Comparison of ENCODE assay signal across 8 mouse cellular contexts in the genomic region with DNA sequence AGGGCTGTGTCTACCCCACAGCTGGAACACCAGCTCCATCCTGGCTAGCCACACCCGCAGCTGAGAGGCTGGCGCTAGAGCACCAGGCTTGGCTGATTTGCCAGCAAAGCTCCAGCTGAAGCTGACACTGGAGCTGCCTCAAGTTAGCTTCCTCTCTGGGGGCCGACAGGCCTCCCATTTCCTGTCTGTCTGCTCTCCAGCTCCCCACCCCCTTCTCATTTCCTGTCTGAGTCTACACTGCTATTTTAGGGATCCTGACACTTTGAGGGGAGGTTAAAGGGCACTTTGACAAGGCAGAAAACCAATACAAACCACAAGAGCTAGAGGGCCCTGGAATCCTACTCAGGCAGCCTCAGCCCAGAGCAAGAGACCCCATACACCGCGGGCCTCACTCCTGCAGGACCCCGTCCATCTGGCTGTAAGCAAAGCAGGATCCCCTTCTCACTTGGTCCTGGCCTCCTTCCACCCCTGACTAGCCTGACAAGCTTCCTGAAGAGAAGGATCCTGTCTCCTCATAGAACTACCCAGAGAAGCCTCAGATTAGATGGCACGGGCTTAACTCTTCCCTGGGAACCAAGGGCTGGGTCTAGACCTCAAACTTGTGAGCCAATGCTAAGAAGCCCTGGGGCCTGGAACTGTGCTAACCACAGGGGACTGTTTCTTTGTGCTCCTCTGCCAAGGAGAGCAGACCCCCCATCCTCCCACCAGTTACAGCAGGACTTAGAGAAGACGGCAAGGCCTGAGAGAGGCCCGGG. TPM values are rescaled to one million over a fixed set of nuclear protein-coding genes. Genes with fewer than 3 reads are reported as not detected.
A peak's percentile ranks its signal among the peaks of the same experiment; 100 is the strongest.
DNase-seq lines count a peak whose midpoint lies in the region; ATAC-seq and TF ChIP-seq lines count a peak whose summit lies in the region.

No protein-coding gene starts in this region.

- H3K4me1 ChIP-seq in embryonic facial prominence, embryonic 13.5 days = peaks cover 50% of the 10 kb centered on the region
- H3K4me1 ChIP-seq in heart, embryonic 13.5 days = peaks cover 93% of the 10 kb centered on the region
- H3K4me1 ChIP-seq in kidney, embryonic 15.5 days = peaks cover 85% of the 10 kb centered on the region
- peaks cover 73% of the 10 kb centered on the region for H3K4me1 ChIP-seq in lung, embryonic 15.5 days
- H3K4me1 ChIP-seq in olfactory bulb, adult 2 months (ENCODE audit: control insufficient read depth, insufficient read depth, low read length) = peaks cover 24% of the 10 kb centered on the region

- peak overlapping the region; percentile 61 for H3K9ac ChIP-seq in embryonic facial prominence, embryonic 13.5 days
- peak overlapping the region; percentile 70 for H3K9ac ChIP-seq in heart, embryonic 13.5 days
- H3K9ac ChIP-seq in kidney, embryonic 15.5 days = peak overlapping the region; percentile 15; the same call in 1 of the 2 replicates
- H3K9ac ChIP-seq in lung, embryonic 15.5 days = peak overlapping the region; percentile 7; the same call in 1 of the 2 replicates

- peak overlapping the region; percentile 37 for H3K4me2 ChIP-seq in embryonic facial prominence, embryonic 13.5 days
- peak overlapping the region; percentile 32 for H3K4me2 ChIP-seq in heart, embryonic 13.5 days
- peak overlapping the region; percentile 32 for H3K4me2 ChIP-seq in kidney, embryonic 15.5 days
- peak overlapping the region; percentile 38 for H3K4me2 ChIP-seq in lung, embryonic 15.5 days

- peak overlapping the region; percentile 98 for H3K27ac ChIP-seq in embryonic facial prominence, embryonic 13.5 days
- H3K27ac ChIP-seq in heart, embryonic 13.5 days (replicated peaks) = peak overlapping the region; percentile 95
- peak overlapping the region; percentile 96 for H3K27ac ChIP-seq in kidney, embryonic 15.5 days
- H3K27ac ChIP-seq in lung, embryonic 15.5 days = peak overlapping the region; percentile 98
- H3K27ac ChIP-seq in olfactory bulb, adult 2 months (ENCODE audit: insufficient read depth, low read depth, low read length) = peak overlapping the region; percentile 52

- 0 out of 2 replicates have a peak, but pooled peaks have one; percentile 25 for TF ChIP-seq POLR2A in olfactory bulb, adult 2 months (IDR thresholded peaks at IDR 0.05; ENCODE audit: insufficient read depth, low read depth, low read length)

- peaks cover 39% of the 10 kb centered on the region for H3K36me3 ChIP-seq in embryonic facial prominence, embryonic 13.5 days
- H3K36me3 ChIP-seq in heart, embryonic 13.5 days = peaks cover 44% of the 10 kb centered on the region
- H3K36me3 ChIP-seq in kidney, embryonic 15.5 days = peaks cover 27% of the 10 kb centered on the region
- peaks cover 6% of the 10 kb centered on the region; the same call in 1 of the 2 replicates for H3K36me3 ChIP-seq in lung, embryonic 15.5 days

- TF ChIP-seq CTCF in olfactory bulb, adult 2 months (IDR thresholded peaks at IDR 0.05; ENCODE audit: insufficient read depth, low read depth, low read length) = no peak

- ATAC-seq in embryonic facial prominence, embryonic 13.5 days (ENCODE audit: insufficient number of reproducible peaks, insufficient read depth, low FRiP score, low TSS enrichment, low read depth) = peak; percentile 59
- ATAC-seq in heart, embryonic 13.5 days (ENCODE audit: extremely low read depth, insufficient number of reproducible peaks, low FRiP score, low TSS enrichment) = peak; percentile 59
- ATAC-seq in kidney, embryonic 15.5 days (replicated peaks; ENCODE audit: low FRiP score) = peak; percentile 91
- peak; percentile 94 for ATAC-seq in lung, embryonic 15.5 days (ENCODE audit: borderline replicate concordance, extremely low read depth, low FRiP score, low TSS enrichment)
- no peak for ATAC-seq in erythroblast, adult 5-6 weeks (replicated peaks; ENCODE audit: low FRiP score, poor library complexity, severe bottlenecking)

- no peaks in the 10 kb centered on the region for H3K27me3 ChIP-seq in embryonic facial prominence, embryonic 13.5 days
- H3K27me3 ChIP-seq in heart, embryonic 13.5 days (replicated peaks) = no peaks in the 10 kb centered on the region
- no peaks in the 10 kb centered on the region for H3K27me3 ChIP-seq in kidney, embryonic 15.5 days
- no peaks in the 10 kb centered on the region for H3K27me3 ChIP-seq in lung, embryonic 15.5 days

- H3K4me3 ChIP-seq in embryonic facial prominence, embryonic 13.5 days = no peak overlapping the region
- H3K4me3 ChIP-seq in heart, embryonic 13.5 days = no peak overlapping the region
- no peak overlapping the region for H3K4me3 ChIP-seq in kidney, embryonic 15.5 days (replicated peaks)
- no peak overlapping the region for H3K4me3 ChIP-seq in lung, embryonic 15.5 days
- H3K4me3 ChIP-seq in olfactory bulb, adult 2 months (ENCODE audit: insufficient read depth, low read depth, low read length) = no peak overlapping the region

- WGBS in embryonic facial prominence, embryonic 13.5 days = 17% methylated on average over 9 of the region's 9 CpGs
- WGBS in heart, embryonic 13.5 days = 26% methylated on average over 9 of the region's 9 CpGs
- 17% methylated on average over 9 of the region's 9 CpGs for WGBS in kidney, embryonic 15.5 days
- 26% methylated on average over 9 of the region's 9 CpGs for WGBS in lung, embryonic 15.5 days
- WGBS in olfactory bulb, adult 2 months = 46% methylated on average over 9 of the region's 9 CpGs

- no peaks in the 10 kb centered on the region for H3K9me3 ChIP-seq in embryonic facial prominence, embryonic 13.5 days
- H3K9me3 ChIP-seq in heart, embryonic 13.5 days = no peaks in the 10 kb centered on the region
- H3K9me3 ChIP-seq in kidney, embryonic 15.5 days (replicated peaks) = no peaks in the 10 kb centered on the region
- H3K9me3 ChIP-seq in lung, embryonic 15.5 days = no peaks in the 10 kb centered on the region

- peak; percentile 69 to 74 for DNase-seq in right cerebral cortex, postnatal 10 days (ENCODE audit: low spot score in 2 of 2)
- no peak for DNase-seq in right cerebral cortex, postnatal 25 days

RNA-seq across cellular contexts. Expression of gene Fmnl3, which starts 37.2 kb away (rescaled TPM):
- 29.0 and 29.5 TPM in 2 replicates for polyA plus RNA-seq in embryonic facial prominence, embryonic 13.5 days (2015; fragmentation: Nextera tagmentation; extraction: Ambion mirVana)
- 12.9 and 13.0 TPM in 2 replicates for polyA plus RNA-seq in heart, embryonic 13.5 days (2015; fragmentation: Nextera tagmentation; extraction: Ambion mirVana)
- polyA plus RNA-seq in kidney, embryonic 15.5 days (2015; fragmentation: Nextera tagmentation; extraction: Ambion mirVana) = 31.7 and 32.4 TPM in 2 replicates
- 34.5 and 34.9 TPM in 2 replicates for polyA plus RNA-seq in lung, embryonic 15.5 days (2015; fragmentation: Nextera tagmentation; extraction: Ambion mirVana)
- not detected in 2 replicates for polyA plus RNA-seq in olfactory bulb, adult 2 months (2012; ENCODE audit: insufficient read depth, insufficient read length, low replicate concordance, missing spikeins)
- 1.2 and 3.6 TPM in 2 replicates for total RNA-seq in erythroblast, adult 5-6 weeks (2015; ENCODE audit: low replicate concordance)
- 3.7 and 4.5 TPM in 2 replicates for total RNA-seq in erythroblast, adult 5-6 weeks (2017; ENCODE audit: low replicate concordance)

RNA-seq across cellular contexts. Expression of gene Fam186b, which starts 37.4 kb away (rescaled TPM):
- 0.12 and 0.42 TPM in 2 replicates for polyA plus RNA-seq in embryonic facial prominence, embryonic 13.5 days (2015; fragmentation: Nextera tagmentation; extraction: Ambion mirVana)
- polyA plus RNA-seq in heart, embryonic 13.5 days (2015; fragmentation: Nextera tagmentation; extraction: Ambion mirVana) = 0.40 and 0.52 TPM in 2 replicates
- 0.21 and 0.43 TPM in 2 replicates for polyA plus RNA-seq in kidney, embryonic 15.5 days (2015; fragmentation: Nextera tagmentation; extraction: Ambion mirVana)
- polyA plus RNA-seq in lung, embryonic 15.5 days (2015; fragmentation: Nextera tagmentation; extraction: Ambion mirVana) = 0.05 and 0.35 TPM in 2 replicates
- not detected in 2 replicates for polyA plus RNA-seq in olfactory bulb, adult 2 months (2012; ENCODE audit: insufficient read depth, insufficient read length, low replicate concordance, missing spikeins)
- 0.63 TPM in 1 of 2 replicates, not detected in the other for total RNA-seq in erythroblast, adult 5-6 weeks (2015; ENCODE audit: low replicate concordance)
- total RNA-seq in erythroblast, adult 5-6 weeks (2017; ENCODE audit: low replicate concordance) = not detected in 2 replicates

RNA-seq across cellular contexts. Expression of gene Prpf40b, which starts 38.2 kb away (rescaled TPM):
- 82.4 and 83.6 TPM in 2 replicates for polyA plus RNA-seq in embryonic facial prominence, embryonic 13.5 days (2015; fragmentation: Nextera tagmentation; extraction: Ambion mirVana)
- polyA plus RNA-seq in heart, embryonic 13.5 days (2015; fragmentation: Nextera tagmentation; extraction: Ambion mirVana) = 37.4 and 41.5 TPM in 2 replicates
- 56.4 and 66.5 TPM in 2 replicates for polyA plus RNA-seq in kidney, embryonic 15.5 days (2015; fragmentation: Nextera tagmentation; extraction: Ambion mirVana)
- polyA plus RNA-seq in lung, embryonic 15.5 days (2015; fragmentation: Nextera tagmentation; extraction: Ambion mirVana) = 55.1 and 55.3 TPM in 2 replicates
- not detected in 2 replicates for polyA plus RNA-seq in olfactory bulb, adult 2 months (2012; ENCODE audit: insufficient read depth, insufficient read length, low replicate concordance, missing spikeins)
- 2.3 TPM in 1 of 2 replicates, not detected in the other for total RNA-seq in erythroblast, adult 5-6 weeks (2015; ENCODE audit: low replicate concordance)
- total RNA-seq in erythroblast, adult 5-6 weeks (2017; ENCODE audit: low replicate concordance) = 1.4 and 2.0 TPM in 2 replicates

RNA-seq across cellular contexts. Expression of gene Tmbim6, which starts 59.6 kb away (rescaled TPM):
- polyA plus RNA-seq in embryonic facial prominence, embryonic 13.5 days (2015; fragmentation: Nextera tagmentation; extraction: Ambion mirVana) = 266 and 285 TPM in 2 replicates
- polyA plus RNA-seq in heart, embryonic 13.5 days (2015; fragmentation: Nextera tagmentation; extraction: Ambion mirVana) = 248 and 251 TPM in 2 replicates
- 502 and 516 TPM in 2 replicates for polyA plus RNA-seq in kidney, embryonic 15.5 days (2015; fragmentation: Nextera tagmentation; extraction: Ambion mirVana)
- 382 and 427 TPM in 2 replicates for polyA plus RNA-seq in lung, embryonic 15.5 days (2015; fragmentation: Nextera tagmentation; extraction: Ambion mirVana)
- 839 TPM in 1 of 2 replicates, not detected in the other for polyA plus RNA-seq in olfactory bulb, adult 2 months (2012; ENCODE audit: insufficient read depth, insufficient read length, low replicate concordance, missing spikeins)
- 275 and 339 TPM in 2 replicates for total RNA-seq in erythroblast, adult 5-6 weeks (2015; ENCODE audit: low replicate concordance)
- total RNA-seq in erythroblast, adult 5-6 weeks (2017; ENCODE audit: low replicate concordance) = 204 and 239 TPM in 2 replicates

Comparison
In these comparisons a context has a peak if more than half of its experiments do, and no peak if none do; other contexts are left out.
1. H3K9ac ChIP-seq: peak in every context shown above with its lines; median percentile 70 in heart, embryonic 13.5 days; 61 in embryonic facial prominence, embryonic 13.5 days; 15 in kidney, embryonic 15.5 days; 7 in lung, embryonic 15.5 days.
2. RNA of gene Fmnl3, which starts 37.2 kb away (polyA plus RNA-seq): 34.5 to 34.9 TPM in lung, embryonic 15.5 days, 31.7 to 32.4 TPM in kidney, embryonic 15.5 days, 29.0 to 29.5 TPM in embryonic facial prominence, embryonic 13.5 days and 12.9 to 13.0 TPM in heart, embryonic 13.5 days; not detected in olfactory bulb, adult 2 months; every median in the first group is over 10 times any median in the second.
3. Peak in every context shown above with its lines, with median percentiles within 50 percentile points of each other: H3K27ac ChIP-seq and H3K4me2 ChIP-seq.